Mouse (Mus musculus): ENCODE measurements around the gene Zer1. TPM values are rescaled to one million over a fixed set of nuclear protein-coding genes. Genes with fewer than 3 reads are reported as not detected.

Gene Zer1
- total and polyA plus RNA-seq, 3 experiments, result 5.5 to 15.0 (median 13.4) TPM

GRCm38 (mm10) chr2:30093471-30094207 lies 30.7 kb downstream of the Zer1 start, which contains the start of gene Zdhhc12 (continued):
- TF ChIP-seq IRF4 (IDR thresholded peaks at IDR 0.05; ENCODE audit: low read depth, low read length), result peak; percentile 28; the same call in 1 of the 2 replicates
- TF ChIP-seq RAD21 (IDR thresholded peaks at IDR 0.05; ENCODE audit: low read depth, low read length), result no peak
- TF ChIP-seq SMC3 (IDR thresholded peaks at IDR 0.05; ENCODE audit: low read depth, low read length), result no peak
- TF ChIP-seq EP300 (IDR thresholded peaks at IDR 0.05; ENCODE audit: low read length), result no peak
- TF ChIP-seq ZNF384 (IDR thresholded peaks at IDR 0.05; ENCODE audit: low read depth, low read length), result no peak
- no peak for TF ChIP-seq MAZ (IDR thresholded peaks at IDR 0.05; ENCODE audit: low read depth, low read length)
- peak; percentile 58; the same call in 1 of the 2 replicates for TF ChIP-seq TCF12 (IDR thresholded peaks at IDR 0.05; ENCODE audit: low read depth, low read length)
- TF ChIP-seq PAX5 (IDR thresholded peaks at IDR 0.05; ENCODE audit: low read length), result no peak
- TF ChIP-seq HCFC1 (IDR thresholded peaks at IDR 0.05; ENCODE audit: low read depth, low read length), result 0 out of 2 replicates have a peak, but pooled peaks have one; percentile 11
- peak; percentile 80 for TF ChIP-seq POLR2A (IDR thresholded peaks at IDR 0.05; ENCODE audit: low read depth, low read length)

DNA sequence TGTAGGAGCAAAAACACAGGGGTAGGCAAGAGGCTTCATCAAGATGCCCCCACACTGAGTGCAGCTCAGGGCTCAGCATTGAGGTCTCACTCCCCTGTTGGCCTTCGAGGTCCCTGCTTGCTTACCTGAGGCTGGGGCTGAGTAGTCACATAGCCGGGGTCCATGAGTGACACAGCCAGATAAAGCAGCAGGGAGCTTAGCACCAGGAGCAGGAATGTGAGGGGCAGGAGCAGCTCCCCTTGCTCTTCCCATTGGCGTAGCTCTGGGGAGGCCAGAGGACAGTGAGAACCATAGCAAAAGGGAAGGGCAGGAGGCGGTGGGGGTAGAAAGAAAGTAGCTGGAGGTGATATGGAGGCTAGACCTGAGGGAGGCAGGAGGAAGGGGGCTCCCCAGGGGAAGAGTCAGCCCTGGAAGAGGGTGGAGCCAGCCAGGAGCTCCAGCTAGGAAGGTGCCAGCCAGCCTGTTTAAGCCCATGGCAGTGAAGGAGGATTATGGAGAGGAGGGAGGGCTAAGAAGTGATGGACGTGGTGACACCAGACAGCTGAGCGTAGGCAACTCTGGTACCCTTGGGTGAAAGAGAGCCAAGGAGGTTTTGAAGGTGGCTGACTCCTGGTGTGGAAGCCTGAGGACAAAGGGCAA lies 32.0 kb downstream of the Zer1 start:
- no peak for TF ChIP-seq ZNF384 (IDR thresholded peaks at IDR 0.05; ENCODE audit: low read depth, low read length)
- Histone ChIP-seq H3K4me3 (replicated peaks in 1 of 3; ENCODE audit: low read depth in 2 of 3, low read length in 2 of 3, poor library complexity in 1 of 3) (peak overlapping the region; percentile 88 to 97 (median 94)), H3K27me3 (replicated peaks) (no peaks in the 10 kb centered on the region), H3K36me3 (replicated peaks in 1 of 2; ENCODE audit: control insufficient read depth in 1 of 2, insufficient read depth in 1 of 2, low read length in 1 of 2) (peaks cover 23 to 60% of the 10 kb centered on the region in 2 experiments), H3K27ac (ENCODE audit: insufficient read depth, low read depth) (no peak overlapping the region), H3K9me3 (replicated peaks; ENCODE audit: low read length) (peaks cover 2% of the 10 kb centered on the region), H3K4me1 (ENCODE audit: control insufficient read depth in 1 of 2, insufficient read depth in 2 of 2) (peaks cover 22 to 40% of the 10 kb centered on the region in 2 experiments), H3K9ac (ENCODE audit: insufficient read depth, low read depth) (peak overlapping the region; percentile 97; the same call in 1 of the 2 replicates), H3K79me2 (replicated peaks; ENCODE audit: control insufficient read depth, extremely low read depth, insufficient read depth, poor library complexity, severe bottlenecking) (peaks cover 3% of the 10 kb centered on the region; the same call in 1 of the 2 replicates), H3K4me2 (ENCODE audit: insufficient read depth, low read depth, poor library complexity, severe bottlenecking) (peak overlapping the region; percentile 71)
- dilution Hi-C loops (cut with MboI; ENCODE audit: extremely low pct_ligation_motif_present, extremely low pct_unique_long_range_greater_than_20kb, low sequenced_read_pairs) (no loop called here), in situ Hi-C loops (cut with MboI; ENCODE audit: low pct_ligation_motif_present, low pct_unique_long_range_greater_than_20kb, low sequenced_read_pairs) (no loop called here)
- DNase-seq (ENCODE audit: extremely low read depth), result no peak

DNA sequence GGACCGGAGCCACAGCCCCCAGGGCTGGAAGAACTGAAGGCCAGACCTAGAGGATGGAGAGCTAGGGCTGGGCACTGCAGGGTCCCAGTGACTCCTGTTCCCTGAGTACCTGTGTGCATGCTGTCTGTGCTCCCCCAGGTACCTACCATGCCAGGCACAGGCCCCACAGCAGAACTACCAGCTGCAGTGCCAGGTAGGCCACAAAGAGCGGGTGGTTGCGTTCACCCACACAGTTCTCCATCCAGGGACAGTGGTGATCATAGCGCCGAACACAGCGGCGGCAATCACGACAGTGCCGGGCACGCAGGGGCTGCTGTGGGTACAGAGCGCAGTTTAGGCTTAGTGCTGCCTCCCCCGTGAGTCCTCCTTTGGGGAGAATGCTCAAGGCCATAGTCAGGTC lies 32.9 kb downstream of the Zer1 start:
- TF ChIP-seq JUN (IDR thresholded peaks at IDR 0.05; ENCODE audit: insufficient read depth, low read depth, low read length) (no peak), KAT2A (IDR thresholded peaks at IDR 0.05; ENCODE audit: insufficient replicate concordance, low read length) (no peak)
- peaks cover 28 to 46% of the 10 kb centered on the region in 2 experiments for H3K4me1 ChIP-seq (ENCODE audit: control insufficient read depth in 1 of 2, insufficient read depth in 2 of 2)
- in situ Hi-C loops (cut with MboI; ENCODE audit: low pct_ligation_motif_present, low pct_unique_long_range_greater_than_20kb, low sequenced_read_pairs), result no loop called here
- no peaks in the 10 kb centered on the region for H3K27me3 ChIP-seq (replicated peaks)
- H3K9ac ChIP-seq (ENCODE audit: insufficient read depth, low read depth), result no peak overlapping the region
- peaks cover 23 to 58% of the 10 kb centered on the region in 2 experiments for H3K36me3 ChIP-seq (replicated peaks in 1 of 2; ENCODE audit: control insufficient read depth in 1 of 2, insufficient read depth in 1 of 2, low read length in 1 of 2)
- peaks cover 3% of the 10 kb centered on the region; the same call in 1 of the 2 replicates for H3K79me2 ChIP-seq (replicated peaks; ENCODE audit: control insufficient read depth, extremely low read depth, insufficient read depth, poor library complexity, severe bottlenecking)
- peaks cover 4% of the 10 kb centered on the region for H3K9me3 ChIP-seq (replicated peaks; ENCODE audit: low read length)
- no peak for DNase-seq (ENCODE audit: extremely low read depth)
- no peak overlapping the region for H3K27ac ChIP-seq (ENCODE audit: insufficient read depth, low read depth)
- dilution Hi-C loops (cut with MboI; ENCODE audit: extremely low pct_ligation_motif_present, extremely low pct_unique_long_range_greater_than_20kb, low sequenced_read_pairs), result no loop called here
- H3K4me2 ChIP-seq (ENCODE audit: insufficient read depth, low read depth, poor library complexity, severe bottlenecking), result no peak overlapping the region
- no peak overlapping the region for H3K4me3 ChIP-seq (replicated peaks in 1 of 3; ENCODE audit: low read depth in 2 of 3, low read length in 2 of 3, poor library complexity in 1 of 3)

Measured in CH12.LX (cell line).